In genomic region chr11:104334946-104335345, GRCm38 (mm10) we compare ENCODE assay signal across 24 mouse cellular contexts.
A peak's percentile ranks its signal among the peaks of the same experiment; 100 is the strongest.
DNase-seq lines count a peak whose midpoint lies in the region; ATAC-seq and TF ChIP-seq lines count a peak whose summit lies in the region.
"Had no signal": no experiment of that assay in that cellular context is flagged by ENCODE, and none has a peak within 500 bp of the region (broad histone marks: within the 10 kb centered on the region; RNA-seq: fewer than 3 reads in every experiment).

No protein-coding gene starts in this region.

- H3K27ac ChIP-seq in embryonic facial prominence, embryonic 13.5 days = no peak overlapping the region
- no peak overlapping the region for H3K27ac ChIP-seq in embryonic facial prominence, embryonic 10.5 days (replicated peaks)
- no peak overlapping the region for H3K27ac ChIP-seq in heart, embryonic 10.5 days
- peak overlapping the region; percentile 4; the same call in 1 of the 2 replicates for H3K27ac ChIP-seq in layer of hippocampus, adult 2 months
- H3K27ac ChIP-seq: embryonic facial prominence, embryonic 12.5 days; embryonic facial prominence, embryonic 15.5 days; forebrain, embryonic 10.5 days; forebrain, embryonic 12.5 days had no signal

- H3K27me3 ChIP-seq in embryonic facial prominence, embryonic 13.5 days = no peaks in the 10 kb centered on the region
- H3K27me3 ChIP-seq in embryonic facial prominence, embryonic 10.5 days (replicated peaks; ENCODE audit: low read depth, poor library complexity, severe bottlenecking) = no peaks in the 10 kb centered on the region
- no peaks in the 10 kb centered on the region for H3K27me3 ChIP-seq in heart, embryonic 10.5 days (ENCODE audit: insufficient read depth, poor library complexity, severe bottlenecking)
- H3K27me3 ChIP-seq in myocyte (ENCODE audit: control insufficient read depth, insufficient read depth, insufficient read length) = no peaks in the 10 kb centered on the region
- H3K27me3 ChIP-seq: embryonic facial prominence, embryonic 12.5 days; embryonic facial prominence, embryonic 15.5 days; forebrain, embryonic 12.5 days had no signal

- H3ac ChIP-seq in myocyte (ENCODE audit: control insufficient read depth, insufficient read length) = no peak overlapping the region

- no peak for DNase-seq in embryonic facial prominence, embryonic 10.5 days (ENCODE audit: low spot score)
- DNase-seq in heart, embryonic 10.5 days (ENCODE audit: low spot score) = peak; percentile 71
- no peak for DNase-seq in heart, adult 8-10 months (ENCODE audit: low spot score)
- no peak for DNase-seq in layer of hippocampus, adult 2 months (ENCODE audit: low spot score in 2 of 2)
- DNase-seq in layer of hippocampus, postnatal 36 days = no peak
- DNase-seq in right cerebral cortex, postnatal 25 days = no peak
- DNase-seq: adrenal gland, adult 2 months; adrenal gland, postnatal 10 days; adrenal gland, postnatal 25 days; cerebellum, adult 11-12 months; cerebellum, adult 8-10 months; cerebellum, adult 9-11 months; cerebellum, postnatal 14 days; cerebellum, postnatal 36 days; embryo, embryonic 11 days had no signal

- H3K36me3 ChIP-seq in embryonic facial prominence, embryonic 13.5 days = peaks cover 84% of the 10 kb centered on the region
- peaks cover 96% of the 10 kb centered on the region for H3K36me3 ChIP-seq in embryonic facial prominence, embryonic 10.5 days (replicated peaks)
- H3K36me3 ChIP-seq in heart, embryonic 10.5 days = peaks cover 72% of the 10 kb centered on the region
- peaks cover 56% of the 10 kb centered on the region for H3K36me3 ChIP-seq in myocyte (ENCODE audit: control insufficient read depth, insufficient read depth)

- H3K9me3 ChIP-seq in embryonic facial prominence, embryonic 13.5 days = no peaks in the 10 kb centered on the region
- H3K9me3 ChIP-seq in embryonic facial prominence, embryonic 10.5 days = no peaks in the 10 kb centered on the region
- H3K9me3 ChIP-seq in heart, embryonic 10.5 days = no peaks in the 10 kb centered on the region
- H3K9me3 ChIP-seq: embryonic facial prominence, embryonic 12.5 days; embryonic facial prominence, embryonic 15.5 days; forebrain, embryonic 10.5 days; forebrain, embryonic 12.5 days had no signal

- no peak for TF ChIP-seq POLR2A in myocyte (IDR thresholded peaks at IDR 0.05; ENCODE audit: insufficient read length, low read depth)

- no peak overlapping the region for H3K4me3 ChIP-seq in embryonic facial prominence, embryonic 13.5 days
- no peak overlapping the region for H3K4me3 ChIP-seq in embryonic facial prominence, embryonic 10.5 days
- H3K4me3 ChIP-seq in heart, embryonic 10.5 days = no peak overlapping the region
- no peak overlapping the region for H3K4me3 ChIP-seq in layer of hippocampus, adult 2 months
- no peak overlapping the region for H3K4me3 ChIP-seq in myocyte
- H3K4me3 ChIP-seq: embryonic facial prominence, embryonic 12.5 days; embryonic facial prominence, embryonic 15.5 days; erythroblast, embryonic 14.5 days; forebrain, embryonic 10.5 days; forebrain, embryonic 12.5 days had no signal

- 90% methylated on average over 13 of the region's 13 CpGs for WGBS in embryonic facial prominence, embryonic 13.5 days
- WGBS in embryonic facial prominence, embryonic 10.5 days = 94% methylated on average over 13 of the region's 13 CpGs
- 90% methylated on average over 13 of the region's 13 CpGs for WGBS in heart, embryonic 10.5 days

- TF ChIP-seq CTCF in layer of hippocampus, adult 2 months (conservative IDR thresholded peaks at IDR 0.05) = no peak

- no peaks in the 10 kb centered on the region for H3K4me1 ChIP-seq in embryonic facial prominence, embryonic 13.5 days
- no peaks in the 10 kb centered on the region for H3K4me1 ChIP-seq in embryonic facial prominence, embryonic 10.5 days
- peaks cover 7% of the 10 kb centered on the region; the same call in 1 of the 2 replicates for H3K4me1 ChIP-seq in heart, embryonic 10.5 days
- H3K4me1 ChIP-seq: embryonic facial prominence, embryonic 12.5 days; embryonic facial prominence, embryonic 15.5 days; forebrain, embryonic 10.5 days; forebrain, embryonic 12.5 days had no signal

- no peak overlapping the region for H3K4me2 ChIP-seq in embryonic facial prominence, embryonic 13.5 days
- H3K4me2 ChIP-seq in myocyte (ENCODE audit: low read depth) = no peak overlapping the region
- H3K4me2 ChIP-seq: embryonic facial prominence, embryonic 12.5 days; embryonic facial prominence, embryonic 15.5 days; forebrain, embryonic 12.5 days had no signal

- H3K79me2 ChIP-seq in myocyte (ENCODE audit: control insufficient read depth, insufficient read depth) = no peaks in the 10 kb centered on the region

- 0 out of 2 replicates have a peak, but pooled peaks have one; percentile 49 for ATAC-seq in embryonic facial prominence, embryonic 13.5 days (ENCODE audit: insufficient number of reproducible peaks, insufficient read depth, low FRiP score, low TSS enrichment, low read depth)
- ATAC-seq: forebrain, embryonic 14.5 days; forebrain, embryonic 16.5 days had no signal

- H3K9ac ChIP-seq in embryonic facial prominence, embryonic 13.5 days = no peak overlapping the region
- H3K9ac ChIP-seq: embryonic facial prominence, embryonic 12.5 days; embryonic facial prominence, embryonic 15.5 days; forebrain, embryonic 12.5 days had no signal

TF ChIP-seq in myocyte, 11 proteins besides CTCF, POLR2A, EP300 and RAD21:
- TF ChIP-seq TCF3 (IDR thresholded peaks at IDR 0.05; ENCODE audit: insufficient read length, low read depth) = no peak
- TF ChIP-seq POLR2AphosphoS2 (IDR thresholded peaks at IDR 0.05; ENCODE audit: insufficient read length, low read depth) = peak; percentile 35
- no peak for TF ChIP-seq SRF (IDR thresholded peaks at IDR 0.05; ENCODE audit: control insufficient read depth, insufficient read length, low read depth)
- TF ChIP-seq CEBPB (IDR thresholded peaks at IDR 0.05; ENCODE audit: insufficient read depth, poor library complexity, severe bottlenecking) = no peak
